Mouse (Mus musculus) E14TG2a.4 (cell line): ENCODE measurements around the gene Bdkrb1.

ENCODE experiments used
- CTCF ChIP-seq: conservative IDR thresholded peaks from 2 replicates; pipeline ENCODE4 v1.5.1; 2014; ENCODE audit warnings: low read length
- NANOG ChIP-seq: IDR thresholded peaks from 2 replicates; pipeline ENCODE4 v1.6.1; 2014; ENCODE audit warnings: borderline replicate concordance, low read length, mixed read lengths

GRCm38 (mm10) chr12:105592361-105592761 is 10.5 kb upstream of the Bdkrb1 start:
- no peak for TF ChIP-seq CTCF
- no peak for TF ChIP-seq NANOG
